Mouse (Mus musculus) cerebellum, postnatal 36 days (tissue): ENCODE measurements around the gene Alpk3.

Experiments
- DNase-seq, 2 experiments: peaks; one replicate each; pipeline ENCODE4 v3.0.0; 2021 to 2022; ENCODE audit warnings: mixed read lengths in 2 of 2

Gene Alpk3

GRCm38 (mm10) chr7:81075299-81075698 lies 17.9 kb downstream of the Alpk3 start:
- no peak for DNase-seq

GRCm38 (mm10) chr7:81075732-81076131 lies 18.3 kb downstream of the Alpk3 start:
- DNase-seq, result no peak

- DNase-seq, result no peak
These were observed 19.6 kb downstream of the Alpk3 start for GRCm38 (mm10) chr7:81077009-81077408.

- DNase-seq, result no peak
These were observed 21.3 kb downstream of the Alpk3 start for GRCm38 (mm10) chr7:81078740-81079139.

- DNase-seq, result no peak
These were observed 36.1 kb downstream of the Alpk3 start for GRCm38 (mm10) chr7:81093420-81093965.

- DNase-seq, result no peak
These were observed 36.8 kb downstream of the Alpk3 start for GRCm38 (mm10) chr7:81094104-81094757.

GRCm38 (mm10) chr7:81100341-81100740 lies 42.9 kb downstream of the Alpk3 start:
- no peak for DNase-seq

GRCm38 (mm10) chr7:81102854-81103253 lies 45.5 kb downstream of the Alpk3 start:
- DNase-seq, result no peak

- no peak for DNase-seq
These were observed 48.1 kb downstream of the Alpk3 start for GRCm38 (mm10) chr7:81105525-81105924.

- DNase-seq, result no peak
These were observed 50.8 kb downstream of the Alpk3 start for GRCm38 (mm10) chr7:81108226-81108625.

GRCm38 (mm10) chr7:81109717-81110651 lies 52.6 kb downstream of the Alpk3 start:
- DNase-seq, result peak in 1 of 2 experiments; percentile 19

- DNase-seq, result no peak
These were observed 53.4 kb downstream of the Alpk3 start for GRCm38 (mm10) chr7:81110791-81111190.

GRCm38 (mm10) chr7:81111729-81112128 lies 54.3 kb downstream of the Alpk3 start:
- no peak for DNase-seq

GRCm38 (mm10) chr7:81112686-81113360 lies 55.4 kb downstream of the Alpk3 start:
- no peak for DNase-seq

GRCm38 (mm10) chr7:81114555-81114954 lies 57.2 kb downstream of the Alpk3 start, which contains the start of gene Slc28a1:
TSS of gene Slc28a1 (plus strand) at chr7:81114799.
- DNase-seq, result no peak

- DNase-seq, result no peak
These were observed 63.7 kb downstream of the Alpk3 start for GRCm38 (mm10) chr7:81121099-81121498.

GRCm38 (mm10) chr7:81122808-81123207 lies 65.4 kb downstream of the Alpk3 start:
- no peak for DNase-seq

- no peak for DNase-seq
These were observed 66.2 kb downstream of the Alpk3 start for GRCm38 (mm10) chr7:81123553-81123952.

- DNase-seq, result no peak
These were observed 67.4 kb downstream of the Alpk3 start for GRCm38 (mm10) chr7:81124773-81125172.

GRCm38 (mm10) chr7:81125215-81126175 lies 68.1 kb downstream of the Alpk3 start:
- DNase-seq, result peak in 1 of 2 experiments; percentile 7

- DNase-seq, result no peak
These were observed 74.5 kb downstream of the Alpk3 start for GRCm38 (mm10) chr7:81131864-81132263.

- DNase-seq, result no peak
These were observed 75.5 kb downstream of the Alpk3 start for GRCm38 (mm10) chr7:81132851-81133279.
